Mouse (Mus musculus) spleen, adult 2 months (tissue): ENCODE measurements at regions not wholly inside any gene's neighbourhood (a gene's known extent, or its start where the extent isn't known, plus 50 kb on each side); places are given as distances from the start of the nearest gene placed in this dataset.

Experiments used
- DNase-seq, 2 experiments: peaks; one replicate each; pipeline versions ENCODE4 v3.0.0 to v3.0.0-alpha.2; 2012 to 2021; ENCODE audit warnings: low spot score in 2 of 2, low read depth in 1 of 2
- H3K27ac ChIP-seq: fragments of 200-500 bp; 2 replicates; pipeline ENCODE4 v1.5.1; 2012; ENCODE audit warnings: low read length, inconsistent platforms; ENCODE audit not compliant: insufficient read depth
- H3K27me3 ChIP-seq: fragments of 200-500 bp; 2 replicates; pipeline ENCODE4 v1.6.1; 2012; ENCODE audit warnings: mild to moderate bottlenecking, moderate library complexity, low read length, inconsistent platforms; ENCODE audit not compliant: control insufficient read depth, insufficient read depth
- H3K36me3 ChIP-seq: fragments of 200-500 bp; 2 replicates; pipeline ENCODE4 v1.6.1; 2012; ENCODE audit warnings: mild to moderate bottlenecking, low read length, inconsistent platforms; ENCODE audit not compliant: control insufficient read depth, insufficient read depth
- H3K4me1 ChIP-seq: fragments of 200-500 bp; 2 replicates; pipeline ENCODE4 v1.6.1; 2011; ENCODE audit warnings: inconsistent platforms; ENCODE audit not compliant: control insufficient read depth, insufficient read depth, insufficient read length
- H3K4me3 ChIP-seq: fragments of 200-500 bp; 2 replicates; pipeline ENCODE4 v1.5.1; 2011; ENCODE audit warnings: mild to moderate bottlenecking, inconsistent platforms; ENCODE audit not compliant: insufficient read depth, insufficient read length; ENCODE audit errors: extremely low read depth
- CTCF ChIP-seq: fragments of 200-500 bp; IDR thresholded peaks from 2 replicates; pipeline ENCODE4 v1.5.1; 2011; ENCODE audit warnings: mild to moderate bottlenecking, inconsistent platforms; ENCODE audit not compliant: insufficient read depth, insufficient read length, insufficient replicate concordance; ENCODE audit errors: extremely low read depth
- POLR2A ChIP-seq: fragments of 200-500 bp; IDR thresholded peaks from 2 replicates; pipeline ENCODE4 v1.6.1; 2011; ENCODE audit warnings: low read depth, low read length, inconsistent platforms
- WGBS: fragments of 180-500 bp; shearing (Covaris S2); methylation state at CpG from one replicate; pipeline ENCODE4 v1.1.7; 2018; 5-methylcytosine and 5-hydroxymethylcytosine counted together

- Histone ChIP-seq H3K4me1 (no peaks in the 10 kb centered on the region), H3K27ac (no peak overlapping the region), H3K36me3 (no peaks in the 10 kb centered on the region), H3K27me3 (no peaks in the 10 kb centered on the region), H3K4me3 (no peak overlapping the region)
- WGBS: 79% methylated on average over 8 of the region's 8 CpGs
- no peak for DNase-seq
- TF ChIP-seq POLR2A (no peak), CTCF (no peak)
Observed at GRCm38 (mm10) chr13:94670961-94671360, 117.7 kb upstream of the Tbca start.

- WGBS: 69% methylated on average over 17 of the region's 17 CpGs
- H3K4me3 ChIP-seq: no peak overlapping the region
- DNase-seq: no peak
- H3K36me3 ChIP-seq: no peaks in the 10 kb centered on the region
- H3K27ac ChIP-seq: no peak overlapping the region
- H3K27me3 ChIP-seq: no peaks in the 10 kb centered on the region
- TF ChIP-seq POLR2A (no peak), CTCF (no peak)
- H3K4me1 ChIP-seq: no peaks in the 10 kb centered on the region
Observed at GRCm38 (mm10) chr13:94680492-94681168, 108.1 kb upstream of the Tbca start.

- Histone ChIP-seq H3K27me3 (no peaks in the 10 kb centered on the region), H3K4me3 (no peak overlapping the region), H3K27ac (no peak overlapping the region), H3K36me3 (no peaks in the 10 kb centered on the region), H3K4me1 (no peaks in the 10 kb centered on the region)
- WGBS: 94% methylated on average over 13 of the region's 13 CpGs
- no peak for DNase-seq
- no peak for TF ChIP-seq POLR2A
- TF ChIP-seq CTCF: no peak
Observed at GRCm38 (mm10) chr13:94681606-94682005, 107.1 kb upstream of the Tbca start.

GRCm38 (mm10) chr13:94685191-94685590 lies 103.5 kb upstream of the Tbca start:
- H3K36me3 ChIP-seq: no peaks in the 10 kb centered on the region
- no peak for TF ChIP-seq CTCF
- no peak for TF ChIP-seq POLR2A
- 78% methylated on average over 7 of the region's 7 CpGs for WGBS
- no peaks in the 10 kb centered on the region for H3K4me1 ChIP-seq
- H3K27ac ChIP-seq: no peak overlapping the region
- DNase-seq: no peak
- H3K27me3 ChIP-seq: no peaks in the 10 kb centered on the region
- H3K4me3 ChIP-seq: no peak overlapping the region

- Histone ChIP-seq H3K27me3 (no peaks in the 10 kb centered on the region), H3K27ac (no peak overlapping the region), H3K4me1 (no peaks in the 10 kb centered on the region), H3K36me3 (no peaks in the 10 kb centered on the region), H3K4me3 (no peak overlapping the region)
- 74% methylated on average over 5 of the region's 5 CpGs for WGBS
- no peak for DNase-seq
- no peak for TF ChIP-seq POLR2A
- no peak for TF ChIP-seq CTCF
Observed at GRCm38 (mm10) chr13:94687295-94687694, 101.4 kb upstream of the Tbca start.

GRCm38 (mm10) chr13:94706641-94707053 lies 82.1 kb upstream of the Tbca start:
- 26% methylated on average over 7 of the region's 7 CpGs for WGBS
- Histone ChIP-seq H3K4me1 (peaks cover 4% of the 10 kb centered on the region), H3K27me3 (peaks cover 22% of the 10 kb centered on the region), H3K27ac (no peak overlapping the region), H3K4me3 (no peak overlapping the region), H3K36me3 (no peaks in the 10 kb centered on the region)
- DNase-seq: no peak
- TF ChIP-seq POLR2A (no peak), CTCF (no peak)
